Mouse (Mus musculus): Measurements from ENCODE around the gene Rnf212.

GRCm38 (mm10) chr5:108708981-108709731, 65.6 kb downstream of the Rnf212 start:
- no peak for TF ChIP-seq CTCF (IDR thresholded peaks at IDR 0.05; ENCODE audit: low read depth, low read length)
- no peak for TF ChIP-seq EP300 (IDR thresholded peaks at IDR 0.05; ENCODE audit: insufficient read depth, low read depth, low read length)
- TF ChIP-seq POLR2A (IDR thresholded peaks at IDR 0.05; ENCODE audit: insufficient read depth, low read length), result no peak

Data from ES-Bruce4 (cell line).